Mouse (Mus musculus): ENCODE measurements around the gene Psmc3.
A peak's percentile ranks its signal among the peaks of the same experiment; 100 is the strongest.
"Not testable (repeated sequence)": the region's sequence is repeated elsewhere in the genome, so short reads cannot be mapped to it uniquely, and the experiment has no call there.

The Psmc3 gene

DNA sequence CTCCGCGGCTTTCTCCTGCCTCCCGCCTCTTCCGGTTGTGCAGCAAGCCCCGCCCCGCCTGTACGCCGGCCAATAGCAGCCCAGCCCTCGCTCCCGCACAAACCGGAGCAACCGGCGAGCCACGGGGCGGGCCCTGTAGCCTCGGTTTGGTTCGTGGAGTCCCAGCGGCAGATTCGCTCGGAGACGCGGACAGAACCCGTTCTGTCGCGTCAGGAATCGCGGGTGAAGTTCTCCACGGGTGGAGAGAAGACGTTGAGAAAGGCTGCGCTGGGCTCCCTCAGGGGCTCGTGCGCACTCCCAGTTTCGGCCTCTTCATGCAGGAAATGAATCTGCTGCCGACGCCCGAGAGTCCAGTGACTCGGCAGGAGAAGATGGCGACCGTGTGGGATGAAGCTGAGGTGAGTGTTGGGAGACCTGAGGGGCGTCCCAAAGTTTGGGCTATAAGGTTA is at the start of gene Psmc3:
Gene Psmc3, plus strand, starts transcription at position 76 of the 449 bp plus-strand sequence.
- DNase-seq (ENCODE audit: low read depth, low spot score), result peak; percentile 97

DNA sequence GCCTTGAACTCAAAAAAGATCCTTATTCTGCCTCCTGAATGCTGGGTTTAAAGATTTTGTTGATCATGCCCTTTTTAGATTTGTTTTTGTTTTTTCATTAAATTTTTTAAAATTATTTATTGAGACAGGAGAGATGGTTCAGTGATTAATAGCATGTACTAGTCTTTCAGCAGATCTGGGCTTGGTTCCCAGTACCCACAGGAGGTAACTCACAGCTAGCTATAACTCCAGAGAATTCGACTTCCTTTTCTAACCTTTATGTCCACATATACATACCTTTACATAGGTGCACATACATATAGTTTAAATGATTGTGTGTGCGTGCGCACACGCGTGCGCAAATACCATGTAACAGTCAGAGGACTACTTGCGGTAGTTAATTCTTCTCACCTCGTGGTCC is 45.3 kb upstream of the Psmc3 start:
- peak; percentile 45 for DNase-seq (ENCODE audit: low read depth, low spot score)

DNA sequence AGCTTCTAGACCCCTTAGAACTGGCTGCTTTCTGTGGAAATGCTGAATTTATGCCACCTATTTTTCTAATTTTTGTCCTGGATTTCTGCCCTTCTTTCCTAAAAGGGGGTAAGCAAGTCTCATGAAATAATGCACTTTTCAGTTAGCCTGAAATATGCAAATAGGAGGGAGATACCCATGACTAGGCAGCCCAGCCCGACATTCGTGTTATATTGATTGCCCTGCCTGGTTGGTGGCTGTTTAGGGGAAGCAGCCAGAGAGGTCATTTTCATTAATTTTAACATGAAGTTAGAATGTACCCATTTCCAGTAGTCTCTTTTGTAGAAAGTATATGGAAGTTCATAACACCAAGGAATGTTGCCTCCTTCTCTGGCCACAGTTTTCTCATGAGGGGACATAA is 39.9 kb upstream of the Psmc3 start:
- no peak for DNase-seq (ENCODE audit: low read depth, low spot score)

DNA sequence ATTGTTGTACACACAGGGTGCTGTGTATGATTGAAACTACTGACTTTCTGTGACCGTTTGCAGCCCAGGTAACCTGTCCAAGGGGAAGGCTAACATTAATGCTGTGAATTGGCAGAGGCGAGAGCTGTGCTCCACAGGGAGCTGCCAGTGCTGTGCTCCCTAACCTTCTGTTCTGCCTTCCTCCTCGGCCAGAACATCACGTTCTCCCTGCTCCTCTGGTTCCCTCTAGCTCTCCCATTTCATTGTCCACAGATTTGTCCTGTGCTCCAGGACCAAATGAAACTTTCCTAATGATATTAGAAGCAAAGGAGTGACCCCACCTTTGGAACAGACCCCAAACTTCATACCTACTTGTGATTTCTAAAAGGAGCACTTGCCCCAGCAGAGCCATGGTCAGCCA is 38.4 kb upstream of the Psmc3 start:
- DNase-seq (ENCODE audit: low read depth, low spot score), result peak; percentile 92

DNA sequence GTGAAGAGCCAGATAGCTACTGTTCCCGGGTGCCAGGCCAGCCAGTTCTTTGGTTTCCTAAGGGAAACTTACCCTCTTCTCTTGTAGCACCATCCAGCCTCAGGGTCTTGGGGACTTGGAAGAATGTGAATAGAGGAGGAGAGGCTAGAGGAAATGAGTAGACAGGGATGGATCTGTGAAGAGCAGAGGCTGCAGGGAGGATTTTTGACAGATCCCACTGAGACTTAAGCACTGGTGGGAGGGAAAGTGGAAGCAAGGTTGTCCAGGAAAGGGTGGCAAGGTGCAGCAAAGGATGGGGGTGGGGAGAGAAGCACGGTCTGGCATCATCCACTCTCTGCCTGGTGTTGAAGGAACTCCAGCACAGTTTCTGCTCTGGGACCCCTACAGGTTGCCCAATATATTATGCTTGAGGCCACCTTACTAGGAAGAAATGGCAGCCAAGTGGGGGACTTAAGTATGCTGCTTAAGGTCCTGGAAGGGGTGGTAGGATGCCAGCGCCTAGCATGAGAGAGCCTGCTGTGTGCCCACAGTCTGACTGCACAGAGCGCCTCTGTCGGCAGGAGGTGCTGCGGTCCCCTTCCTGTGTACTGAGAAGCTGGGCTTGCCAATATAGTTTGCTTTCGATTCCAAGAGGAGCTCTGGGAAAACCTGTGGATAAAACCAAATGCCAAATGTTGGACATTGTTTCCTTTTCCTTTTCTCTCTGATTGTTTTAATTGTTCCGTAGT is 35.6 kb upstream of the Psmc3 start:
- peak; percentile 73 for DNase-seq (ENCODE audit: low read depth, low spot score)

DNA sequence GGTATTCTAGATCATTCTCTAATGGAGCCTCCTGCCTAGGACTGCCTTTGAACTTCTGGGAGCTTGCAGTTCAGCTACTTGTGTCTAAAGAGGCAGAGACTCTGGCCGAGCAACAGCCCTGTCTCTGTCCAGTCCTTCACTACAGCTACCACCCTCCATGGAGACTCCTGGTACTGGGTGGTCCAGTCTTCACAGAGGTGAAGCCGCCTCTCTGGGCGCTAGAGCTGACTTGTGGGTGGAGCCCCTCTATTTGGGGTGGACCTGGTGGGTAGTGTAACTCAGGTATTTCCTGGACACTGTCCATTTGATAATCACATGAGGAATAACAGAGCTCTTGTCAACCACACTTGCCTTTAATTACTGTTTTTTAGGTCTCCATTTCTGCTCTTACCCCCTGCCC is 33.9 kb upstream of the Psmc3 start:
- no peak for DNase-seq (ENCODE audit: low read depth, low spot score)

DNA sequence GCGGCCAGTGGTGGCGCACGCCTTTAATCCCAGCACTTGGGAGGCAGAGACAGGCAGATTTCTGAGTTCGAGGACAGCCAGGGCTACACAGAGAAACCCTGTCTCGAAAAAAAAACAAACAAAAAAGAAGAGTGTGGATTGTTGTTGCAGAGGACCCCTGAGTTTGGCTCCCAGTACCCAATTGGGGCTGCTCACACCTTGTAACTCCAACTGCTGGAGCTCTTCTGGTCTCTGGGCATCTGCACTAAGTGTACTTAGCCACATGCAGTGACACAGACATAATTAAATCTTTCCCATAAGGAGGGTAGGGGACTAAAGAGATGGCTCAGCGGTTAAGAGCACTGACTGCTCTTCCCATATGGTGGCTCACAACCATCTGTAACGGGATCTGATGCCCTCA is 31.5 kb upstream of the Psmc3 start:
- not testable (repeated sequence) for DNase-seq (ENCODE audit: low read depth, low spot score)

DNA sequence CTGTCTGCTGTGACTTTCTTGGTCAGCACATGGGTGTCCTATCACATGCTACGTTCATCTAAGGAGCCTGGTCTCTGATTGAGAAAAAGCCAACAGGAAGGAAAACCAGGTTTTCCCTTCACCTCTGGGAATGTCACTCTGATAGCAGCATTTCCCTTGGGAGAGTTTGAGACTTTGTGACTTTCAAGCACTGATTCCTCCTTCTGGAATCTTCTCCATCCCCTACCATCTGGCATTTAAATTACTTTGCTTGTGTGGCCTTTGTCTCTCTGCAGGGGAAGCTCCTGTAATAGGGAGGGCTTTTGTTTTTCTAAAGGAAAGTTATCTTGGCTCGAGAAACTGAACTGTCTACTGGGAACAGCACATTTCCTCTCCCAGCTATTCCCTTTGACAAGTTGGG is 30.7 kb upstream of the Psmc3 start:
- no peak for DNase-seq (ENCODE audit: low read depth, low spot score)

DNA sequence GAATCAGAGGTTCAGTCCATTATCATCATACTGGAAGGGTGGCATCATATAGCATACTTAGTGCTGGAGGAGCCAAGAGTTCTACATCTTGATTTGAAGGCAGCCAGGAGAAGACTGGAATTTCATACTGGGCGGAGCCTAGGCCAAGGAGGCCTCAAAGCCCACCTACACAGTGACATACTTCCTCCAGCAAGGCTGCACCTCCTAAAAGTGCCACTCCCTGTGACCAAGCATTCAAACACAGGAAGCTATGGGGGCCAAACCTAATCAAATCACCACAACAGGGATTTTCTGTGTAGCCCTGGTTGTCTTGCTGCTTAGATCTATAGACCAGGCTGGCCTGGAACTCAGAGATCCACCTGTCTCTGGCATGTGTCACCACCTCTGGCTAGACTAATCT is 29.9 kb upstream of the Psmc3 start:
- DNase-seq (ENCODE audit: low read depth, low spot score), result no peak

DNA sequence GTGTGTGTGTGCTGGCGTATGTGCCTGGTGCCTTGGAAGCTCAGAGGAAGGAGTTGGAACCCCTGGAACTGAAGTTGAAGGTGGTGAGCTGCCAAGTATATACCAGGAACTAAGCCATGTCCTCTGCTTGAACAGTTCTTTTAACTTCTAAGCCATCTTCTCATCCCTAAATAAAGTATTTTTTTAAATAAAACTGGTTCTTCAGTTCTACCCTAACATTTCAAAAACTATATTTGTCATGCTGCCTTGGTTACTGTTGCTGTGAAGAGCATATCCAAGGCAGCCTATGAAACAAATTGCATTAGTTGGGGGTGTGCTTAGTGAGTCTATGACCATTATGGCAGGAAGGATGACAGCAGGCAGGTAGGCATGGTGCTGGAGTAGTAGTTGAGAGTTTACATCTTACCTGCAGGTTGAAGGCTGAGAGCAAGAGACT is 28.7 kb upstream of the Psmc3 start:
- peak; percentile 78 for DNase-seq (ENCODE audit: low read depth, low spot score)

DNA sequence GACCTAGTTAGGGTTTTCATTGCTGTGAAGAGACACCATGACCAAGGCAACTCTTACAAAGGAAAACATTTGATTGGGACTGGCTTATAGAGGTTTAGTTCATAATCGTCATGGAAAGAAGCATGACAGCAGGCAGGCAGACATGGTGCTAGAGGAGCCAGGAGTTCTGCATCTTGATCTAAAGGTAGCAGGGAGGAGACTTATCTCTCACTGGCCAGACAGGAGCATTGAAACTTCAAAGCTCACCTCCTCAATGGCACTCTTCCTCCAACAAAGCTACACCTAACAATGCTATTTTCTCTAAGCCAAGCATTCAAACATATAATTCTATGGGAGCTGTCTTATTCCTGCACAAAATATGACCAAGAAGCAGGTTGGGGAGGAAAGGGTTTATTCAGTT is 27.3 kb upstream of the Psmc3 start:
- DNase-seq (ENCODE audit: low read depth, low spot score), result no peak

DNA sequence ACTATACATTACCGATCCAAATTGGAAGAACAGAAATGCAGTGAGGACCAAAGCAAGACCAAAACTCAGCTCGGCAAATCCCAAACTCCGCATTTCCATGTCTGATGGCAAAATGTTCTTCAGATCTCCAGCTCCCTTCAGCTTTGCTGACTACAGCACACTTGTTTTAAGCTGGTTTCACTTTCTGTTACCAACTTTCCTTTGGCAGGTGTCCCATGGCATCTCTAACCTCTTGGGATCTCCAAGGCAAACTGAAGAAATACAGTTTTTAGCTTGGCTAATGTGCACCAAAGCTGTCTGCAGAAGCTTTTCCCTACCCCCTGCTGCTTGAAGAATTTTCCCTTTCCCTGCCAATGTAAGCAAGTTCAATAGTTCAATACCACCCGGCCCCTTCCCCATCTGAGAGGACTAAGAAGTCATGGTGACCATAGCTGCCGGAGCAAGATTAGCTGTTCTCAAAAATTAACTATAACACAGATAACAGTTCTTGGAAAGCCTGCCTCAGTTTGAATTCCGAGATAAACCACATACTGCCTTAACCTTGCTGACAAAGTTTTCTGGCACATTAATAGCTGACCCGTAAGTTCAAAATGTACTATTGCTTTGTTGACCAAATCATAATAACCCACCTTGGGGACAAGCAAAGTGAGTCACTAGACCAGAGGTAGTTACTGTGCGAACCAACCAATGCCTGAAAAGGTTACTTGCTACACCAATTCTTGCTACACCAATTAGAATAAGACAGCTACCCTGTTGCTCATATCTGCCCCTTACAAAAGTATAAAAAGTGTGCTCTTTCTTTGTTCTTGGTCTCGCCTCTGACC is 26.2 kb upstream of the Psmc3 start:
- DNase-seq (ENCODE audit: low read depth, low spot score), result no peak

DNA sequence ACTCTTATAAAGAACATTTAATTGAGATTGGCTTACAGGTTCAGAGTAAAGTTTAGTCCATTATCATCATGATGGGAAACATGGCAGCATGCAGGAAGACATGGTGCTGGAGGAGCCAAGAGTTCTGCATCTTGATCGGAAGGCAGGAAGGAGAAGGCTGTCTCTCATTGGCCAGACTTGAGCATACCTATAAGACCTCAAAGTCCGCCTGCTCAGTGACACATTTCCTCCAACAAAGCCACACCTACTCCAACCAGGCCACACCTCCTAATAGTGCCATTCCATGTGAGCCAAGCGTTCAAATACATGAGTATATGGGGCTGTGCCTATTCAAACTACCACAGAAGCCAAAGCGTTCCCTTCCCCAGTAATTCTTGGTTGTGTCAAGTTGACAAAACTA is 22.6 kb upstream of the Psmc3 start:
- DNase-seq (ENCODE audit: low read depth, low spot score), result no peak

DNA sequence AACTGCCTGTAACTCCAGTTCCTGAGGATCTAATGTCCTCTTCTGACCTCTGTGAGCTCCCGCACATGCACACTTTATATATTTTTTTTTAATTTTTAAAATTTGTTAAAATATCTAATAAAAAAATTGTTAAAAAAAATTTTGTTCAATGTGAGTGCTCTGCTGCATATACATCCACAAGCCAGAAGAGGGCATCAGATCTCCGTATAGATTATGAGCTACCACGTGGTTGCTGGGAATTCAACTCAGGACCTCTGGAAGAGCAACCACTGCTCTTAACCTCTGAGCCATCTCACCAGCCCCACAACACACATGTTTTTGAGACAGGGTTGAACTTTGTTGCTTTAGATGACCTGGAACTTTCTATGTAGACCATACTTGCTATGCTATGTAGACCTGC is 20.8 kb upstream of the Psmc3 start:
- no peak for DNase-seq (ENCODE audit: low read depth, low spot score)

DNA sequence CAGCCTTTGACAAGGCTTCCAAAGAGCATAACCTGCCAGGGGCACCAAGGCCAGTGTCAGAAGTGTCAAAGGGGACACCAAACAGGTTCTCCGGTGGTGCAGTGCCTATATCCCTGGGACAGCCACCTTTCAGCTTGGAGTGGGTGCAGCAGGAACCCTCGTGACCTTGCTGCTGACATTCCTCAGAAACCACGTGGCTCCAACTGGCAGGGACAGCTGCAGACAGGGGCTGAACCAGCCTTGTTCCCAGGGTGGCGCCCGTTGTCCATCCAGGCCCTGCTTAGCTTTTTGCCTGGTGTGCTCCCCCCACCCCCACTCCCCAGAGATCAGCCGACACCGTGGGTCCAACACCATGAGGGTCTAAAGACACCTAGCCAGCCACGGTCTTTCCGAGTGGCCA is 18.4 kb upstream of the Psmc3 start, which contains the start of gene Rapsn:
Gene Rapsn, plus strand, starts transcription at position 236 of the 400 bp plus-strand sequence.
- DNase-seq (ENCODE audit: low read depth, low spot score), result no peak

DNA sequence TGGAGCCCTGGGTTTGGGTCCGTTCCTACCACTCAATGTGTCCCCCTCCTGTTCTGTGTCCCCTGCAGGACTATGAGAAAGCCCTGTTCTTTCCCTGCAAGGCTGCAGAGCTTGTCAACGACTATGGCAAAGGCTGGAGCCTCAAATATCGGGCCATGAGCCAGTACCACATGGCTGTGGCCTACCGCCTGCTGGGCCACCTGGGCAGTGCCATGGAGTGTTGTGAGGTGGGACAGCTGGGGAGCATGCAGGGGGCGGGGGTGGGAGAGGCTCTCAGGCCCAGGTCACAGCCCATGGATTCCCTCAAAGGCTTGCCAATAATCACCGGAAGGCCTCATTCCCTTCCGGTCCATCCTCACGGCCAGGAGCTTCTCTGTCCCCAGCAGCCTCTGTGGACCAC is 12.0 kb upstream of the Psmc3 start:
- no peak for DNase-seq (ENCODE audit: low read depth, low spot score)

DNA sequence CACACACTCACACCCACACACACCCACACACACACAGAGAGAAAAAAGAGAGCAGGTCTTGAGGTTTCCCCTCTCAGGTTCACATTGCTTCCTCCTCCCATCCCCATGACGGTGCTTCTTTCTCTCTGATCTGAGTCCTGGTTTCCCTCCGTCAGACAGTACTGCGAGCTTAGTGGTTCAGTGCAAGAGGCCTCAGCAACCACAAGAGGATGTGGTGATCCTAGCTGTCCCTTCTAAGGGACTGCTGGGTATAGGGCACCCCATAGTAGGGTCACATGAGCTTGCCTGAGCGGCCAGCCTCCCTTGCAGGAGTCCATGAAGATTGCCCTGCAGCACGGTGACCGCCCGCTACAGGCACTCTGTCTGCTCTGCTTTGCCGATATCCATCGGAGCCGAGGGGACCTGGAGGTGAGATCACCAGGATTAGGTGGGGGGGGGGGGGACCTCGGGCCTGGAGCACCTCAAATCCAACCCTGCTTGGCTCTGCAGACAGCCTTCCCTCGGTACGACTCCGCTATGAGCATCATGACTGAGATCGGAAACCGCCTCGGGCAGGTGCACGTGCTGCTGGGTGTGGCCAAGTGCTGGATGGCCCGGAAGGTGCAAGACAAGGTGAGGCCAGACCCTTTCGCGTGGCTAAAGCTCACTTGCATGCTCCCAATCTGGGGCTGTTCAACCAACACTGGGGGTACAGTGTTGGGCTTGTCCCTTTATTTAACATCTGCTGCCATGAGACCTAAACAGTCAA is 11.0 kb upstream of the Psmc3 start:
- DNase-seq (ENCODE audit: low read depth, low spot score), result no peak

DNA sequence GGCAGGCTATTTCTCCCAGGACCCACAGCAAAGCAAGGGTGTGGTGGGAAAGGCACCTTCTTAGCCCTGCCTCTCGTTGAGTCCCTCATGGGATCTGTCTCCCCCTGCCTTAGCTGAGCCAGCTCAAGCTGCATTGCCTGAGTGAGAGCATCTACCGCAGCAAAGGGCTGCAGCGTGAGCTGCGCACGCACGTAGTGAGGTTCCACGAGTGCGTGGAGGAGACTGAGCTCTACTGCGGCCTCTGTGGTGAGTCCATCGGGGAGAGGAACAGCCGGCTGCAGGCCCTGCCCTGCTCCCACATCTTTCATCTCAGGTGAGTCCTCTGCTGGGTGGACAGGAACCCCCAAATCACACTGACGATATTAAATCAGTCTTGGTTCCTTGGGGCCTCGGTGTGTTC is 9.1 kb upstream of the Psmc3 start:
- DNase-seq (ENCODE audit: low read depth, low spot score), result no peak

DNA sequence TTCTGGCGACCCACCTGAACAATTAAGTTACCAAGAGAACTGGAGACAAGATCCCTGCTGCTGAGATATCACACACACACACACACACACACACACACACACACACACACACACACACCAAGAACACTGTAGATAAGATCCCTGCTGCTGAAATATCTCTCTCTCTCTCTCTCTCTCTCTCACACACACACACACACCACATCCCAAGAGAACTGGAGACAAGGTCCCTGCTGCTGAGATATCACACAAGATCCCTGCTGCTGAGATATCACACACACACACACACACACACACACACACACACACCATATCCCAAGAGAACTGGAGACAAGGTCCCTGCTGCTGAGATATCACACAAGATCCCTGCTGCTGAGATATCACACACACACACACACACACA is 8.0 kb upstream of the Psmc3 start:
- not testable (repeated sequence) for DNase-seq (ENCODE audit: low read depth, low spot score)

DNA sequence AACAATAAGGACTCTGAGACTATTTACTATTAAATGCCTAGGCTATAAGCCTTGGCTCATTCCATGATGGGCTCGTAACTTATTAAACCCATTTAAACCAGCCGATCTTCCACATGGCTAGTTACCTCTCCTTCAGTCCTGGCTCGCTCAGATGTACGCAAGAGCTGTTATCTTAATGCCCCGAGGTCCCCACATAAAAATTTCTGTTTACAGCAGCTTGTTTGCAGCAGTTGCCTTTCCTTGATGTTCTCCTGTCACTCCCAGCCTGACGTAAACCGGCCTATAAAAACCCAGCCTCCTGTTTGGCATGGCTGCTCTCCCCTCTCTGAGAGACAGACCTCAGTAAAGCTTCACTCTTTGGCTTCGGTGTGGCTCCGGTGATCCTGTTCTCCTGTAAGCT is 6.5 kb upstream of the Psmc3 start:
- no peak for DNase-seq (ENCODE audit: low read depth, low spot score)

DNA sequence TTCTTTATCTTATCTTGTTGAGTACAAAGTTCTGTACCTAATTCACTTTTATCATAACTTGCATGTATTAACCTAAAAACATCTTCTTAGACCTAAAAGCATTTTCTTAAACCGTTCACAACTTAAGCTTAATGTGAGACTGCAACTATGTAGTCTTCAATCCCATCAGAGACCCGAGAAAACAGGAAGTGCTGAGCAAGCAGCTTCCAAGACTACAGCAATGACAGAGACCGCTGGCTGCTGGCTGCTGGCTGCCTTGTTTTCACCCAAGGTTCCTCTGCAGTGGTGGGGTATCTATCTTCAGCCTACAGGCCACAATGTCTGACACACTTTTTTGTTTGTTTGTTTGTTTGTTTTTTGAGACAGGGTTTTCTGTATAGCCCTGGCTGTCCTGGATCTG is 1.9 kb upstream of the Psmc3 start:
- DNase-seq (ENCODE audit: low read depth, low spot score), result no peak

DNA sequence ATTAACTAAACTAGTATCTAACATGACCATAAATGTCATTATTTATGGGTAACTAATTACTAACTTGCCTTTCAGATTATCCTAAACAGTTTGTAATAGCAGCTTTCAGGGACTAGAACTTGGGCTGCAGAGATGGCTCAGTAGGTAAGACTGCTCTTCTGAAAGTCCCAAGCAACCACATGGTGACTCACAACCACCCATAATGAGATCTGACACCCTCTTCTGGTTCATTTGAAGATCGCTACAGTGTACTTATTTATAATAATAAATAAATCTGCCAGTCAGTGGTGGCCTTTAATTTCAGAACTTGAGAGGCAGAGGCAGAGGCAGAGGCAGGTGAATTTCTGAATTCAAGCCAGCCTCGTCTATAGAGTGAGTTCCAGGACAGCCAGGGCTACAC is 1.1 kb upstream of the Psmc3 start:
- DNase-seq (ENCODE audit: low read depth, low spot score), result no peak
